Mouse (Mus musculus): ENCODE data around the gene Ptov1. TPM values are rescaled to one million over a fixed set of nuclear protein-coding genes. Genes with fewer than 3 reads are reported as not detected.

Gene Ptov1
- polyA plus RNA-seq, 1 experiment from 2014 or later: 288 TPM

DNA sequence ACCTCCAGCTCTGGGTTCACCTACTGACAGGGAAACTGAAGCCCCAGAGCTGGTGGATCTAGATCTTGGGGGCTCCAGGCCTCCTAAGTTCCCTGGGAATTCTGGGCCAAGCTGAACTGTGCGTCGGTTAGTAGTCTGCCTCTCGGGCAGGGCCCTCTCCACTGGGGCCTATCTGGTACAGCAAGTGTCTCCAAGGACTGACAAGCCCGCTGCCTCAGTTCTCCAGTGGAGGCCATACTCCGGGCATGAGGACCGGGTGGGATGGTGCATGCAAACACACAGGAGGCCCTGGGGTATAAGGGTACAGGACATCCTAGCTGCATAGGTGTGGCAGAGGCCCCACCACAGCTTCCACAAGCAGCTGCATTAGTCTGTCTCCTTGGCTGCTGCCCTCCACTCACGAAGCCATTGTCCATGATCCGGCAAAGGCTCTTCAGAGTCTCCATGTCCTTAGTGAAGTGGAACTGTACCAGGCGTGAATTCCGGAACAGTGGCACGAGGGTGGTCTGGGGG lies 5.5 kb downstream of the Ptov1 start:
- 76% methylated on average over 11 of the region's 11 CpGs for WGBS
- Histone ChIP-seq H3K27ac (ENCODE audit: low read length) (peak overlapping the region; percentile 43), H3K9me3 (ENCODE audit: low read length) (no peaks in the 10 kb centered on the region), H3K4me2 (replicated peaks; ENCODE audit: low read depth, low read length) (no peak overlapping the region), H3K4me3 (ENCODE audit: low read depth, low read length) (no peak overlapping the region), H3K4me1 (ENCODE audit: insufficient read depth, low read depth, low read length) (peaks cover 27% of the 10 kb centered on the region), H3K9ac (replicated peaks; ENCODE audit: low read depth) (no peak overlapping the region), H3K36me3 (ENCODE audit: insufficient read depth, low read length) (peaks cover 25% of the 10 kb centered on the region), H3K27me3 (replicated peaks; ENCODE audit: insufficient read depth, low read length) (no peaks in the 10 kb centered on the region)
- TF ChIP-seq EP300 (IDR thresholded peaks at IDR 0.05) (no peak), CTCF (IDR thresholded peaks at IDR 0.05) (no peak)
- no peak for DNase-seq (ENCODE audit: low spot score)
- no peak for ATAC-seq

DNA sequence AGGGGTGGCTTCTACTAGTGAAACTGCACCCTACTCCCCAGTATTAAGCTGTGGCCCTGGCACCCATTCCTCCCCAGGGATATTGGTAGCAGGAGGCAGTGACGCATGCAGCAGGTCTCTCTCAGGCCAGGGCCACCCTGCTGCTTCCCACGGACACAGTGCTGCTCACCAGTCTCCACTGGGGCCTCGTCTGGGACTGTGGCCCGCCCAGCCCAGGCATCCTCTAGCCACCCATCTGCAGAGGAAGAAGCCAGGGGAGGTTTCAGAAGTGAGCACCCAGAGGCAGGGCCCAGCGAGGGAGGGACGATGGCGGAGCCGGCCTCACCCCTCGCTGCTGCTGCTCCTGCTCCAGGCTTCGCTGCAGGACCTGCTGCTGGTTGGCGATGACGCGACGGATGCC lies 6.4 kb downstream of the Ptov1 start:
- TF ChIP-seq CTCF (IDR thresholded peaks at IDR 0.05): no peak
- Histone ChIP-seq H3K4me3 (ENCODE audit: low read depth, low read length) (no peak overlapping the region), H3K4me1 (ENCODE audit: insufficient read depth, low read depth, low read length) (peaks cover 27% of the 10 kb centered on the region), H3K36me3 (ENCODE audit: insufficient read depth, low read length) (peaks cover 25% of the 10 kb centered on the region), H3K27ac (ENCODE audit: low read length) (no peak overlapping the region), H3K27me3 (replicated peaks; ENCODE audit: insufficient read depth, low read length) (no peaks in the 10 kb centered on the region), H3K4me2 (replicated peaks; ENCODE audit: low read depth, low read length) (no peak overlapping the region), H3K9ac (replicated peaks; ENCODE audit: low read depth) (no peak overlapping the region), H3K9me3 (ENCODE audit: low read length) (no peaks in the 10 kb centered on the region)
- DNase-seq (ENCODE audit: low spot score): no peak
- 87% methylated on average over 14 of the region's 14 CpGs for WGBS
- no peak for ATAC-seq

DNA sequence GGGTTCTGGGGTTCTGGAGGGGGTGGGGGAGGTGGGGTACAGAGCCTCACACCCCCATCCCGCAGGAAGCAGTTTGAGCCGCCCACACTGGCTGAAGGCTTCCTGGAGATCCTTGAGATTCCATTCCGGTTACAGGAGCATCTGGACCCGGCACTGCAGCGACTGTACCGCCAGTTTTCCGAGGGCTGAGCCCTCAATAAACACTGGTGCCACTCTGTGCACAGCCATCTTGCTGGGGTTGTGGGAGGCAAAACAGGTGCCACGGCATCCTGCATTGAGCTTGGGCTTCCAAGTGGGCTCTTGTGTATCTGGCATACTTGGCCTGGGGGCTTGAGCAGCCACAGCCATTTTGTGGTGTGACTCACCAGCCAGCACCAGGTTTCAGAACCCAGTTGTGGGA lies 7.2 kb downstream of the Ptov1 start:
- DNase-seq (ENCODE audit: low spot score) (no peak), ATAC-seq (no peak)
- H3K36me3 ChIP-seq (ENCODE audit: insufficient read depth, low read length): peaks cover 25% of the 10 kb centered on the region
- H3K4me1 ChIP-seq (ENCODE audit: insufficient read depth, low read depth, low read length): peaks cover 19% of the 10 kb centered on the region
- H3K27ac ChIP-seq (ENCODE audit: low read length): no peak overlapping the region
- H3K4me2 ChIP-seq (replicated peaks; ENCODE audit: low read depth, low read length): no peak overlapping the region
- H3K9me3 ChIP-seq (ENCODE audit: low read length): no peaks in the 10 kb centered on the region
- 45% methylated on average over 8 of the region's 8 CpGs for WGBS
- H3K4me3 ChIP-seq (ENCODE audit: low read depth, low read length): no peak overlapping the region
- no peaks in the 10 kb centered on the region for H3K27me3 ChIP-seq (replicated peaks; ENCODE audit: insufficient read depth, low read length)
- no peak overlapping the region for H3K9ac ChIP-seq (replicated peaks; ENCODE audit: low read depth)
- no peak for TF ChIP-seq EP300 (IDR thresholded peaks at IDR 0.05)
- TF ChIP-seq CTCF (IDR thresholded peaks at IDR 0.05): no peak

DNA sequence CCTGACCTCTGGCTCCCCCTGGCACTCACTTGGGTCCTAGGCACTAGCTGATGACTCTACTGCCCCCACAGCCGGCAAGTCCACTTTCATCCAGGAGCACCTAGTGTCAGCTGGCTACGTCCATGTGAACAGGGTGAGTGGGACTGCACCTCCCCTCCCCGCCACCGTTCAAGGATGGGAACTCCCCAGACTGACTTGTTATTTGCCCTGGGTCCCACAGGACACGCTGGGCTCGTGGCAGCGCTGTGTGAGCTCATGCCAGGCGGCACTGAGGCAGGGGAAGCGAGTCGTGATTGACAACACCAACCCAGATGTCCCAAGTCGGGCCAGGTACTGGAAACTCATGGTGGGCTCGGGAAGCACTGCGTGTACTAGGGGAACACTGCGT lies 8.2 kb downstream of the Ptov1 start:
- H3K36me3 ChIP-seq (ENCODE audit: insufficient read depth, low read length): peaks cover 25% of the 10 kb centered on the region
- no peaks in the 10 kb centered on the region for H3K9me3 ChIP-seq (ENCODE audit: low read length)
- ATAC-seq: no peak
- DNase-seq (ENCODE audit: low spot score): no peak
- no peak overlapping the region for H3K4me3 ChIP-seq (ENCODE audit: low read depth, low read length)
- no peak overlapping the region for H3K27ac ChIP-seq (ENCODE audit: low read length)
- WGBS: 76% methylated on average over 14 of the region's 14 CpGs
- no peaks in the 10 kb centered on the region for H3K27me3 ChIP-seq (replicated peaks; ENCODE audit: insufficient read depth, low read length)
- TF ChIP-seq CTCF (IDR thresholded peaks at IDR 0.05) (peak; percentile 28), EP300 (IDR thresholded peaks at IDR 0.05) (no peak)
- peaks cover 14% of the 10 kb centered on the region for H3K4me1 ChIP-seq (ENCODE audit: insufficient read depth, low read depth, low read length)
- H3K9ac ChIP-seq (replicated peaks; ENCODE audit: low read depth): no peak overlapping the region
- H3K4me2 ChIP-seq (replicated peaks; ENCODE audit: low read depth, low read length): no peak overlapping the region

DNA sequence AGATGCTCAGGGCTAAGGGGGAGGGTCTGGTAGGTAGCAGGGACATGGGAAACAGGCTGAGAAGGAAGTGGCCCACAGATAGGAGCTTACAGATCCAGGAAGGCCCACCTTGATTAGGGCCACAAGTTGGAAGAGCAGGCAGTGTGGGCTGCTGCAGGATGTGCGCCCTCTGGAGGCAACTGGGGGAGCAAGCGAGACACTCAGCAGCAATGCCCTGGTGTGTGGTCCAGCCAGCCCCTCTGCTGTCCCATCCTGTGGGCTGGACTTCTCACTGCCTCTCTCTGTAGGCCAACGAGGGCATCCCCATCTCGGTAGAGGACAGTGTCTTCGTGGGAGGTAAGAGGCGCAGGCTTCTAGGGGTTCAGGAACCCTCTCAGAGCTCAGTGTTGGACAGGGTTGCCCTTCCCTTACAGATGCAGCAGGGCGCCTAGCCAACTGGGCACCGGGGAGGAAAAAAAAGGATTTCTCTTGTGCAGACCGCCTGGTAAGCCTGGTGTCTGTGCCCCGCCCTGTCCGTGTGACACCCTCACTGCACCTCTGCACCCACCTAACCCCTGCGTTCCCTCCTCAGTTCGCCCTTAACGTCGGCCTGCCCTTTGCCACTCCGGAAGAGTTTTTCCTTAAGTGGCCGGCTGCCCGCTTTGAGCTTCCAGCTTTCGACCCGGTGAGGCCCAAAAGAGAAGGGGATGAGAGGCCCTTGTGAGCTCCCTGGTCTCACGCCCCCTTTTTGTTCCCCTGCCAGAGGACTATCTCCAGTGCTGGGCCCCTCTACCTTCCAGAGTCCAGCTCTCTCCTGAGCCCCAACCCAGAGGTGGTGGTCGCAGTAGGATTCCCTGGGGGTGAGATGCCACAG lies 8.8 kb downstream of the Ptov1 start:
- ATAC-seq: peak; percentile 44
- Histone ChIP-seq H3K9me3 (ENCODE audit: low read length) (no peaks in the 10 kb centered on the region), H3K27me3 (replicated peaks; ENCODE audit: insufficient read depth, low read length) (no peaks in the 10 kb centered on the region), H3K27ac (ENCODE audit: low read length) (no peak overlapping the region), H3K4me3 (ENCODE audit: low read depth, low read length) (no peak overlapping the region), H3K4me1 (ENCODE audit: insufficient read depth, low read depth, low read length) (peaks cover 10% of the 10 kb centered on the region), H3K4me2 (replicated peaks; ENCODE audit: low read depth, low read length) (no peak overlapping the region), H3K36me3 (ENCODE audit: insufficient read depth, low read length) (peaks cover 25% of the 10 kb centered on the region), H3K9ac (replicated peaks; ENCODE audit: low read depth) (no peak overlapping the region)
- WGBS: 49% methylated on average over 22 of the region's 22 CpGs
- DNase-seq (ENCODE audit: low spot score): peak; percentile 79
- TF ChIP-seq CTCF (IDR thresholded peaks at IDR 0.05) (peak; percentile 94), EP300 (IDR thresholded peaks at IDR 0.05) (no peak)

DNA sequence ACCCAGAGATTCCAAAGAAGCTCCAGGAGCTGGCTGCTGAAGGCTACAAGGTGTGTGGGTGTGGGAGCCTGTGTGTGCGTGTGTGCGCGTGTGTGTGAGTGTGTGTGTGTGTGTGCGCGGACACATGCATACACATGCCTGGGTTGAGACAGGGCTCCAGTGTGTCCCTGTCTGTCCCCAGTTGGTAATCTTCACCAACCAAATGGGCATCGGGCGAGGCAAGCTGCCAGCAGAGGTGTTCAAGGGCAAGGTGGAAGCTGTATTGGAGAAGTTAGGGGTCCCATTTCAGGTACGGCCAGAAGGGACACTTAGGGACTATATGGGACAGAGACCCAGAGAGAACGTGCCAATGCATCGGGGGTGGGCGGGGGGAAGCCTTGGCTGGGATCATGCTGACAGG lies 9.7 kb downstream of the Ptov1 start:
- no peak overlapping the region for H3K4me2 ChIP-seq (replicated peaks; ENCODE audit: low read depth, low read length)
- H3K9ac ChIP-seq (replicated peaks; ENCODE audit: low read depth): no peak overlapping the region
- DNase-seq (ENCODE audit: low spot score): no peak
- H3K27me3 ChIP-seq (replicated peaks; ENCODE audit: insufficient read depth, low read length): no peaks in the 10 kb centered on the region
- no peak overlapping the region for H3K27ac ChIP-seq (ENCODE audit: low read length)
- H3K36me3 ChIP-seq (ENCODE audit: insufficient read depth, low read length): peaks cover 25% of the 10 kb centered on the region
- 85% methylated on average over 11 of the region's 11 CpGs for WGBS
- H3K4me1 ChIP-seq (ENCODE audit: insufficient read depth, low read depth, low read length): peaks cover 11% of the 10 kb centered on the region
- no peak overlapping the region for H3K4me3 ChIP-seq (ENCODE audit: low read depth, low read length)
- no peak for ATAC-seq
- no peak for TF ChIP-seq CTCF (IDR thresholded peaks at IDR 0.05)
- TF ChIP-seq EP300 (IDR thresholded peaks at IDR 0.05): no peak
- H3K9me3 ChIP-seq (ENCODE audit: low read length): no peaks in the 10 kb centered on the region
